In the genomic region with DNA sequence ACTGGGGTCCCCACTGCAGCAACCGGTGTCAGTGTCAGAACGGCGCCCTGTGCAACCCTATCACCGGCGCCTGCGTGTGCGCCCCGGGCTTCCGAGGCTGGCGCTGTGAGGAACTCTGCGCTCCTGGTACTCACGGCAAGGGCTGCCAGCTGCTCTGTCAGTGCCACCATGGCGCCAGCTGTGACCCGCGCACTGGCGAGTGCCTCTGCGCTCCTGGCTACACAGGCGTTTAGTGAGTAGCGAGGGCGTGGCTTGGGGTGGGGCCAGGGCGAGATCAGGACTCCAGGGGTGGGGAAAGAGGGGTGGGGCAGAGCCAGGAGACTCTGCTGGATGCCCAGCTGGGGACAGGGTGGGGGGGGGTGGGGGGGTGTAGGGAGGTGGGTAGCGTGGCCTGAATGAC, we compare ENCODE assay signal across 8 mouse cellular contexts.
DNase-seq lines count a peak whose midpoint lies in the region; ATAC-seq and TF ChIP-seq lines count a peak whose summit lies in the region.

No protein-coding gene starts in this region.

- no peaks in the 10 kb centered on the region for H3K9me3 ChIP-seq in forebrain, postnatal 0 days (ENCODE audit: low read length)
- H3K9me3 ChIP-seq in hindbrain, embryonic 15.5 days, result no peaks in the 10 kb centered on the region
- no peaks in the 10 kb centered on the region for H3K9me3 ChIP-seq in midbrain, postnatal 0 days (ENCODE audit: low read length)

- no peak overlapping the region for H3K27ac ChIP-seq in forebrain, postnatal 0 days (ENCODE audit: low read depth, low read length)
- no peak overlapping the region for H3K27ac ChIP-seq in hindbrain, embryonic 15.5 days (replicated peaks)
- H3K27ac ChIP-seq in midbrain, postnatal 0 days (ENCODE audit: low read depth, low read length), result no peak overlapping the region

- H3K9ac ChIP-seq in forebrain, postnatal 0 days, result no peak overlapping the region
- H3K9ac ChIP-seq in hindbrain, embryonic 15.5 days, result no peak overlapping the region
- H3K9ac ChIP-seq in midbrain, postnatal 0 days (replicated peaks; ENCODE audit: low read length, poor library complexity, severe bottlenecking), result no peak overlapping the region

- H3K27me3 ChIP-seq in forebrain, postnatal 0 days (ENCODE audit: insufficient read depth, low read length), result no peaks in the 10 kb centered on the region
- no peaks in the 10 kb centered on the region for H3K27me3 ChIP-seq in hindbrain, embryonic 15.5 days
- no peaks in the 10 kb centered on the region for H3K27me3 ChIP-seq in midbrain, postnatal 0 days (ENCODE audit: insufficient read depth, low read length)

- H3K4me1 ChIP-seq in forebrain, postnatal 0 days (ENCODE audit: insufficient read depth), result 0 out of 2 replicates have a peak, but pooled peaks cover 2% of the 10 kb centered on the region
- peaks cover 26% of the 10 kb centered on the region for H3K4me1 ChIP-seq in hindbrain, embryonic 15.5 days (replicated peaks)
- H3K4me1 ChIP-seq in midbrain, postnatal 0 days (ENCODE audit: insufficient read depth, low read length), result peaks cover 9% of the 10 kb centered on the region; the same call in 1 of the 2 replicates

- peak; percentile 61 for ATAC-seq in forebrain, postnatal 0 days
- ATAC-seq in hindbrain, embryonic 15.5 days (ENCODE audit: low FRiP score, low read depth), result peak; percentile 33; the same call in 1 of the 2 replicates
- ATAC-seq in midbrain, postnatal 0 days (ENCODE audit: low FRiP score), result no peak

- no peak for TF ChIP-seq CTCF in forebrain, postnatal 0 days (IDR thresholded peaks at IDR 0.05; ENCODE audit: low read depth)
- TF ChIP-seq CTCF in midbrain, postnatal 0 days (IDR thresholded peaks at IDR 0.05), result no peak

- DNase-seq in adrenal gland, adult (ENCODE audit: inconsistent age in 2 of 2, low spot score in 1 of 2), result peak; percentile 23 to 60
- DNase-seq in adrenal gland, postnatal 4 days (ENCODE audit: low spot score in 2 of 2), result no peak
- DNase-seq in adrenal gland, postnatal 10 days, result peak; percentile 63
- peak; percentile 35 for DNase-seq in forebrain, postnatal 0 days
- DNase-seq in liver, result peak; percentile 73
- peak; percentile 51 for DNase-seq in midbrain, postnatal 0 days (ENCODE audit: low spot score)
- no peak for DNase-seq in frontal cortex, adult 2 months (ENCODE audit: extremely low spot score in 1 of 2, low spot score in 1 of 2)

- H3K36me3 ChIP-seq in forebrain, postnatal 0 days (ENCODE audit: insufficient read depth), result no peaks in the 10 kb centered on the region
- H3K36me3 ChIP-seq in hindbrain, embryonic 15.5 days, result no peaks in the 10 kb centered on the region
- no peaks in the 10 kb centered on the region for H3K36me3 ChIP-seq in midbrain, postnatal 0 days (ENCODE audit: insufficient read depth, low read length)

- 3% methylated on average over 22 of the region's 22 CpGs for WGBS in forebrain, postnatal 0 days
- WGBS in hindbrain, embryonic 15.5 days, result 2% methylated on average over 22 of the region's 22 CpGs
- 9% methylated on average over 22 of the region's 22 CpGs for WGBS in midbrain, postnatal 0 days

- peak overlapping the region; percentile 45 for H3K4me2 ChIP-seq in forebrain, postnatal 0 days (ENCODE audit: low read depth)
- peak overlapping the region; percentile 51 for H3K4me2 ChIP-seq in hindbrain, embryonic 15.5 days
- H3K4me2 ChIP-seq in midbrain, postnatal 0 days (ENCODE audit: low read depth, low read length, poor library complexity, severe bottlenecking), result peak overlapping the region; percentile 39

- 0 out of 2 replicates have a peak overlapping the region, but pooled peaks have one; percentile 14 for H3K4me3 ChIP-seq in forebrain, postnatal 0 days (ENCODE audit: low read depth, low read length)
- 0 out of 2 replicates have a peak overlapping the region, but pooled peaks have one; percentile 9 for H3K4me3 ChIP-seq in hindbrain, embryonic 15.5 days
- 0 out of 2 replicates have a peak overlapping the region, but pooled peaks have one; percentile 10 for H3K4me3 ChIP-seq in midbrain, postnatal 0 days (ENCODE audit: low read depth, low read length)

Comparison
In these comparisons a context has a peak if more than half of its experiments do, and no peak if none do; other contexts are left out.
1. DNase-seq: peak in adrenal gland, adult (2 of 2), adrenal gland, postnatal 10 days (single experiment), forebrain, postnatal 0 days (single experiment), liver (single experiment) and midbrain, postnatal 0 days (single experiment); none in adrenal gland, postnatal 4 days (0 of 2) and frontal cortex, adult 2 months (0 of 2).
2. Peak in every context shown above with its lines, with median percentiles within 50 percentile points of each other: H3K4me2 ChIP-seq and H3K4me3 ChIP-seq.